Mouse (Mus musculus) brain, adult 2 months (tissue): ENCODE measurements around the gene Lpcat2.

Experiments
- DNase-seq: peaks from one replicate; pipeline ENCODE4 v3.0.0; 2011; ENCODE audit warnings: low read depth, low spot score

The Lpcat2 gene

GRCm38 (mm10) chr8:92908448-92908847 lies 53.3 kb downstream of the Lpcat2 start:
- no peak for DNase-seq

GRCm38 (mm10) chr8:92911477-92911876 lies 56.3 kb downstream of the Lpcat2 start:
- DNase-seq, result no peak

- DNase-seq, result no peak
Observed at GRCm38 (mm10) chr8:92913396-92913795, 58.3 kb downstream of the Lpcat2 start.

- no peak for DNase-seq
Observed at GRCm38 (mm10) chr8:92916082-92916481, 60.9 kb downstream of the Lpcat2 start.

GRCm38 (mm10) chr8:92921768-92922167 lies 66.6 kb downstream of the Lpcat2 start:
- DNase-seq, result peak; percentile 10

- DNase-seq, result no peak
Observed at GRCm38 (mm10) chr8:92928986-92929385, 73.8 kb downstream of the Lpcat2 start.

- DNase-seq, result peak; percentile 8
Observed at GRCm38 (mm10) chr8:92938056-92938455, 82.9 kb downstream of the Lpcat2 start.

- no peak for DNase-seq
Observed at GRCm38 (mm10) chr8:92949071-92949470, 93.9 kb downstream of the Lpcat2 start.

GRCm38 (mm10) chr8:92950639-92951371 lies 95.7 kb downstream of the Lpcat2 start:
- DNase-seq, result no peak

- no peak for DNase-seq
Observed at GRCm38 (mm10) chr8:92954044-92954443, 98.9 kb downstream of the Lpcat2 start.

GRCm38 (mm10) chr8:92959779-92960178 lies 104.6 kb downstream of the Lpcat2 start, which contains the start of gene Slc6a2:
TSS of gene Slc6a2 (plus strand) at chr8:92960079.
- no peak for DNase-seq

GRCm38 (mm10) chr8:92960451-92960911 lies 105.3 kb downstream of the Lpcat2 start:
- no peak for DNase-seq

- no peak for DNase-seq
Observed at GRCm38 (mm10) chr8:92961088-92961487, 105.9 kb downstream of the Lpcat2 start.

- no peak for DNase-seq
Observed at GRCm38 (mm10) chr8:92964556-92964955, 109.4 kb downstream of the Lpcat2 start.
